Mouse (Mus musculus) neural tube, embryonic 11.5 days (tissue): ENCODE results near the gene Ctnnd2. TPM values are rescaled to one million over a fixed set of nuclear protein-coding genes. Genes with fewer than 3 reads are reported as not detected.
A peak's percentile ranks its signal among the peaks of the same experiment; 100 is the strongest.

Experiments used
- ATAC-seq: fragments of 200-750 bp; cut with Nextera tagmentation; 2 replicates; pipeline ENCODE4 v1.8.0; 2017; ENCODE audit warnings: moderate number of reproducible peaks, mild to moderate bottlenecking, moderate TSS enrichment, moderate library complexity; ENCODE audit not compliant: insufficient read depth, low FRiP score, low TSS enrichment
- DNase-seq: peaks from one replicate; pipeline ENCODE4 v3.0.0-alpha.2; 2015; ENCODE audit warnings: low spot score
- H3K27ac ChIP-seq: fragments of 300-500 bp; sonication (generic); 2 replicates; pipeline ENCODE4 v1.5.1; 2014; ENCODE audit warnings: low read depth, mild to moderate bottlenecking, low read length
- H3K27me3 ChIP-seq: fragments of 300-500 bp; sonication (generic); 2 replicates; pipeline ENCODE4 v1.6.1; 2014; ENCODE audit warnings: mild to moderate bottlenecking, low read length, mixed read lengths; ENCODE audit not compliant: control insufficient read depth, insufficient read depth
- H3K36me3 ChIP-seq: fragments of 300-500 bp; sonication (generic); 2 replicates; pipeline ENCODE4 v1.6.1; 2014; ENCODE audit warnings: mild to moderate bottlenecking, low read length, moderate library complexity, mixed read lengths; ENCODE audit not compliant: control insufficient read depth, insufficient read depth
- H3K4me1 ChIP-seq: fragments of 300-500 bp; sonication (generic); 2 replicates; pipeline ENCODE4 v1.6.1; 2014; ENCODE audit warnings: low read length, mixed read lengths; ENCODE audit not compliant: control insufficient read depth, insufficient read depth
- H3K4me2 ChIP-seq: fragments of 300-500 bp; sonication (generic); 2 replicates; pipeline ENCODE4 v1.6.1; 2014; ENCODE audit warnings: low read depth, mild to moderate bottlenecking, moderate library complexity
- H3K4me3 ChIP-seq: fragments of 300-500 bp; sonication (generic); 2 replicates; pipeline ENCODE4 v1.5.1; 2014; ENCODE audit warnings: low read depth, low read length
- H3K9ac ChIP-seq: fragments of 300-500 bp; sonication (generic); 2 replicates; pipeline ENCODE4 v1.6.1; 2014; ENCODE audit warnings: mild to moderate bottlenecking, low read length
- H3K9me3 ChIP-seq: fragments of 300-500 bp; sonication (generic); 2 replicates; pipeline ENCODE4 v1.6.1; 2016; ENCODE audit warnings: low read length; ENCODE audit not compliant: control insufficient read depth
- WGBS: fragments of 180-500 bp; shearing (Covaris S2); extraction: QIAGEN DNeasy Blood & Tissue Kit; methylation state at CpG from one replicate; pipeline ENCODE4 v1.1.7; 2014; 5-methylcytosine and 5-hydroxymethylcytosine counted together
- polyA plus RNA-seq: library from polyadenylated mRNA; unstranded; fragments of >200 nt; fragmentation: Nextera tagmentation; extraction: Ambion mirVana; gene quantifications from 2 replicates; pipeline ENCODE4 v1.2.1, GENCODE M21; 2014

Gene Ctnnd2
- polyA plus RNA-seq, 1 experiment from 2014 or later = 24.0 TPM

- ATAC-seq (no peak), DNase-seq (no peak)
- no peak overlapping the region for H3K9ac ChIP-seq
- H3K4me2 ChIP-seq = no peak overlapping the region
- H3K27me3 ChIP-seq = no peaks in the 10 kb centered on the region
- 60% methylated on average over 5 of the region's 5 CpGs for WGBS
- H3K27ac ChIP-seq = no peak overlapping the region
- no peak overlapping the region for H3K4me3 ChIP-seq
- no peaks in the 10 kb centered on the region for H3K36me3 ChIP-seq
- no peaks in the 10 kb centered on the region for H3K9me3 ChIP-seq
- no peaks in the 10 kb centered on the region for H3K4me1 ChIP-seq
These were observed 279.5 kb downstream of the Ctnnd2 start for GRCm38 (mm10) chr15:30451921-30452320.

- Histone ChIP-seq H3K27ac (no peak overlapping the region), H3K4me2 (peak overlapping the region; percentile 45), H3K27me3 (no peaks in the 10 kb centered on the region), H3K4me3 (peak overlapping the region; percentile 21; the same call in 1 of the 2 replicates), H3K9me3 (no peaks in the 10 kb centered on the region), H3K36me3 (no peaks in the 10 kb centered on the region), H3K4me1 (no peaks in the 10 kb centered on the region), H3K9ac (no peak overlapping the region)
- peak; percentile 58 for DNase-seq
- 34% methylated on average over 12 of the region's 12 CpGs for WGBS
- ATAC-seq = peak; percentile 92
These were observed 285.3 kb downstream of the Ctnnd2 start for GRCm38 (mm10) chr15:30457541-30458250.

GRCm38 (mm10) chr15:30458671-30459070 lies 286.3 kb downstream of the Ctnnd2 start:
- H3K9ac ChIP-seq = no peak overlapping the region
- WGBS = 67% methylated on average over 5 of the region's 5 CpGs
- DNase-seq = no peak
- peak overlapping the region; percentile 45 for H3K4me2 ChIP-seq
- H3K27me3 ChIP-seq = no peaks in the 10 kb centered on the region
- no peak overlapping the region for H3K4me3 ChIP-seq
- no peak overlapping the region for H3K27ac ChIP-seq
- no peaks in the 10 kb centered on the region for H3K4me1 ChIP-seq
- no peaks in the 10 kb centered on the region for H3K9me3 ChIP-seq
- ATAC-seq = no peak
- H3K36me3 ChIP-seq = no peaks in the 10 kb centered on the region

- Histone ChIP-seq H3K4me3 (no peak overlapping the region), H3K4me2 (no peak overlapping the region), H3K36me3 (no peaks in the 10 kb centered on the region), H3K9ac (no peak overlapping the region), H3K27me3 (no peaks in the 10 kb centered on the region), H3K4me1 (no peaks in the 10 kb centered on the region), H3K9me3 (no peaks in the 10 kb centered on the region), H3K27ac (no peak overlapping the region)
- ATAC-seq (no peak), DNase-seq (no peak)
- WGBS = 56% methylated on average over 9 of the region's 9 CpGs
These were observed 288.1 kb downstream of the Ctnnd2 start for GRCm38 (mm10) chr15:30460341-30461125.

- DNase-seq (no peak), ATAC-seq (no peak)
These were observed 290.5 kb downstream of the Ctnnd2 start for GRCm38 (mm10) chr15:30462804-30463423.

GRCm38 (mm10) chr15:30463471-30464047 lies 291.2 kb downstream of the Ctnnd2 start:
- Histone ChIP-seq H3K9ac (no peak overlapping the region), H3K4me1 (no peaks in the 10 kb centered on the region), H3K36me3 (no peaks in the 10 kb centered on the region), H3K27me3 (no peaks in the 10 kb centered on the region), H3K9me3 (no peaks in the 10 kb centered on the region), H3K4me2 (no peak overlapping the region), H3K4me3 (no peak overlapping the region), H3K27ac (no peak overlapping the region)
- ATAC-seq (no peak), DNase-seq (no peak)
- WGBS = 83% methylated on average over 5 of the region's 5 CpGs

More at GRCm38 (mm10) chr15:30462804-30463423, 290.5 kb downstream of the Ctnnd2 start:
- Histone ChIP-seq H3K4me1 (no peaks in the 10 kb centered on the region), H3K9me3 (no peaks in the 10 kb centered on the region), H3K4me2 (no peak overlapping the region), H3K27ac (no peak overlapping the region), H3K9ac (no peak overlapping the region), H3K27me3 (no peaks in the 10 kb centered on the region), H3K36me3 (no peaks in the 10 kb centered on the region), H3K4me3 (no peak overlapping the region)
- WGBS = 27% methylated on average over 2 of the region's 2 CpGs

- Histone ChIP-seq H3K9me3 (no peaks in the 10 kb centered on the region), H3K4me3 (no peak overlapping the region), H3K9ac (no peak overlapping the region), H3K27ac (no peak overlapping the region), H3K4me2 (no peak overlapping the region), H3K27me3 (no peaks in the 10 kb centered on the region), H3K4me1 (no peaks in the 10 kb centered on the region), H3K36me3 (no peaks in the 10 kb centered on the region)
- WGBS = 83% methylated on average over 13 of the region's 13 CpGs
- ATAC-seq (no peak), DNase-seq (no peak)
These were observed 294.7 kb downstream of the Ctnnd2 start for GRCm38 (mm10) chr15:30466950-30467543.

GRCm38 (mm10) chr15:30468773-30469172 lies 296.4 kb downstream of the Ctnnd2 start:
- DNase-seq (no peak), ATAC-seq (no peak)
- H3K27ac ChIP-seq = no peak overlapping the region
- no peaks in the 10 kb centered on the region for H3K27me3 ChIP-seq
- H3K9ac ChIP-seq = no peak overlapping the region
- no peaks in the 10 kb centered on the region for H3K4me1 ChIP-seq
- H3K4me3 ChIP-seq = no peak overlapping the region
- H3K36me3 ChIP-seq = no peaks in the 10 kb centered on the region
- 82% methylated on average over 3 of the region's 3 CpGs for WGBS
- no peaks in the 10 kb centered on the region for H3K9me3 ChIP-seq
- H3K4me2 ChIP-seq = no peak overlapping the region
